Mouse (Mus musculus) liver, adult 2 months (tissue): ENCODE data around the gene Obscn.

Experiments
- CTCF ChIP-seq: fragments of 200-500 bp; IDR thresholded peaks from 2 replicates; pipeline ENCODE4 v1.5.1; 2011; ENCODE audit warnings: low read depth, low read length, control low read depth
- POLR2A ChIP-seq: fragments of 200-500 bp; IDR thresholded peaks from 2 replicates; pipeline ENCODE4 v1.6.1; 2011; ENCODE audit warnings: low read length, control low read depth; ENCODE audit not compliant: insufficient read depth; ENCODE audit errors: extremely low read depth

DNA sequence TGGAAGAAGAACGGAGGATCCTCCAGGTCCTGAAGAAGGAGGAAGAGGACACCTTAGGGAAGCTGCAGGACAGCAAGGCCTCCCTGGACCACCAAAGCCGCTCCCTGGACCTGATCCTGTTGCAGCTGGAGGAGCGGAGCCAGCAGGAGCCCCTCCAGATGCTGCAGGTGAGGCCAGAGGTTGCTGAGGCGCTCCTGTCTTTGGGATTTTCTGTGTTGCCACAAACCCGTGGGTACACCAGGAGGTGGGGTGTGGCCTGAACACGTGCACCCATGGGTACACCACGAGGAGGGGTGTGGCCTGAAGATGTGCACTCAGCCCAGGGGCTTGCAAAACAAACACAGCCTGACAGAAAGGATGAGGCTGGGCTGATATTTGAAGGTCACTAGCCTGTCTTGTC, 167.7 kb downstream of the Obscn start:
- TF ChIP-seq CTCF (no peak), POLR2A (no peak)
